Mouse (Mus musculus) limb, embryonic 13.5 days (tissue): ENCODE measurements around the gene Eif2b5. TPM values are rescaled to one million over a fixed set of nuclear protein-coding genes. Genes with fewer than 3 reads are reported as not detected.

Experiments
- ATAC-seq: fragments of 200-750 bp; cut with Nextera tagmentation; 2 replicates; pipeline ENCODE4 v1.8.0; 2017; ENCODE audit warnings: low read depth, moderate number of reproducible peaks, moderate TSS enrichment; ENCODE audit not compliant: low FRiP score
- H3K27ac ChIP-seq: fragments of 300-500 bp; sonication (generic); 2 replicates; pipeline ENCODE4 v1.5.1; 2015; ENCODE audit warnings: inconsistent platforms, mild to moderate bottlenecking, moderate library complexity
- H3K27me3 ChIP-seq: fragments of 300-500 bp; sonication (generic); 2 replicates; pipeline ENCODE4 v1.6.1; 2015; ENCODE audit warnings: mild to moderate bottlenecking, inconsistent platforms
- H3K36me3 ChIP-seq: fragments of 300-500 bp; sonication (generic); 2 replicates; pipeline ENCODE4 v1.6.1; 2015; ENCODE audit warnings: inconsistent platforms, mild to moderate bottlenecking, moderate library complexity
- H3K4me1 ChIP-seq: fragments of 300-500 bp; sonication (generic); 2 replicates; pipeline ENCODE4 v1.6.1; 2015; ENCODE audit warnings: inconsistent platforms
- H3K4me2 ChIP-seq: fragments of 300-500 bp; sonication (generic); replicated peaks from 2 replicates; pipeline ENCODE4 v1.6.1; 2015; ENCODE audit warnings: inconsistent platforms, mild to moderate bottlenecking, moderate library complexity
- H3K4me3 ChIP-seq: fragments of 300-500 bp; sonication (generic); 2 replicates; pipeline ENCODE4 v1.5.1; 2015; ENCODE audit warnings: moderate library complexity, mild to moderate bottlenecking, inconsistent platforms
- H3K9ac ChIP-seq: fragments of 300-500 bp; sonication (generic); 2 replicates; pipeline ENCODE4 v1.6.1; 2015; ENCODE audit warnings: mild to moderate bottlenecking, inconsistent platforms
- H3K9me3 ChIP-seq: fragments of 300-500 bp; sonication (generic); 2 replicates; pipeline ENCODE4 v1.6.1; 2016; ENCODE audit warnings: inconsistent platforms
- WGBS: fragments of 180-500 bp; shearing (Covaris S2); methylation state at CpG from one replicate; pipeline ENCODE4 v1.1.7; 2015; 5-methylcytosine and 5-hydroxymethylcytosine counted together
- polyA plus RNA-seq: library from polyadenylated mRNA; unstranded; fragments of >200 nt; fragmentation: Nextera tagmentation; extraction: Ambion mirVana; gene quantifications from 2 replicates; pipeline ENCODE4 v1.2.1, GENCODE M21; 2015

Eif2b5 gene
- polyA plus RNA-seq, 1 experiment from 2014 or later = 113 TPM

DNA sequence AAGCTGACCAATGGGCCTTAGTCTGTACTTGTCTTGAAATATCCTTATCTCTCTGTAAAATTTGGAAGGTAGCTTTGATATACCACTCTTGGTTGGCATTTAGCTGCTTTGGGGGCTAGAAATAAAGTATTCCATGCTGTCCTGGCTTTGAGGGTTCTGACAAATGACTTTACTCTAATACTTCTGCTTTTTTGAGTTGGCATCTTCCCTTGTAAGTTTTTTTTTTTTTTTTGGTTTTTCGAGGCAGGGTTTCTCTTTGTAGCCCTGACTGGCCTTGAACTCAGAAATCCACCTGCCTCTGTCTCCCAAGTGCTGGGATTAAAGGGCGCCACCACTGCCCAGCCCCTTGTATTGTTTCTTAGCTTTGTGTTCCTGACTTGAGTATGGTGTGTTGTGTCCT, 5.2 kb upstream of the Eif2b5 start:
- H3K4me1 ChIP-seq = peaks cover 6% of the 10 kb centered on the region; the same call in 1 of the 2 replicates
- no peak overlapping the region for H3K27ac ChIP-seq
- H3K36me3 ChIP-seq = no peaks in the 10 kb centered on the region
- H3K4me3 ChIP-seq = no peak overlapping the region
- H3K9me3 ChIP-seq = no peaks in the 10 kb centered on the region
- H3K4me2 ChIP-seq = no peak overlapping the region
- peaks cover 10% of the 10 kb centered on the region; the same call in 1 of the 2 replicates for H3K27me3 ChIP-seq
- ATAC-seq = no peak
- 72% methylated on average over 2 of the region's 2 CpGs for WGBS
- H3K9ac ChIP-seq = no peak overlapping the region

DNA sequence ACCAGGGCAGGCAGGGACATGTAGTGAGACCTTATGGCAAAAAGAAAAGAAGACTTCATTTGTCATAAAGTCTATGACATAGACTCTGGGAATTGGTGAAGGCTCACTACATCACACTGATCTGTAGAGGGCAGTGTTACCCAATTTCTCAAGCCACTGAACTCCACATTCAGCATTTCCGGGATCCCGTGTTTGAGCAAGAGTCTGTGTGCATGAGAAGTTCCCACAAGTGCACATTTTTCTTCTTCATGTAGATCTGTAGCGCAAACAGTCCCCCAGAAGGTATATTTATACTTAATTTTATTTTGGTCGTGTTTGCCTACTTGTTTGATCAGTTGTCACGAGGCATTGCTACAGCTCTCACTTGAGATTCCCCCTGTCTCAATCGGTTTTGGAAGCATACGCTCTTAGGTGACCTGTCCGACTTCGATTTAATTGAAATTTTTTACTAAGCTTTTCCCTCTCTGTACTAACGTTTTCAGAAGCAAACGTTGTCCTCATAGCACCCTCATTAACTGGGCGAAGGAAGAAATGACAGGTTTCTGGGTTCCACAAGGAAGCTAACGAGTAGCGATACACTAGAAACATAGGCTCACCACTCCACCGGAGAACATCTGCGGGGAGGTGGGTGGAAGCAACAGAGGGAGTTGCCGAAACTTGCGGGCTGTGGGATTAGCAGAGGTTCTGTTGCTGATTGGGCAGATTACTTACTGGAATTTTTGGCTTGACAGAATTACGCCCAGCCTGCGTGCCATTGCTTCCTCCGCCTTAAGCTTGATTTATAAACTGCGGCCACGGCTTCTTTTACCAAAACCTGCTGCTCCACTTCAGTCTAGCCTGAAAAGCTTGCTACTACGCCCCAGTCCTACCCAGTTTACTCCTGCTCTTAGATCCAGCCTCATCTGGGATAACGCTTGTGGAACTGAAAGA, 1.7 kb upstream of the Eif2b5 start:
- peaks cover 10% of the 10 kb centered on the region for H3K36me3 ChIP-seq
- WGBS = 14% methylated on average over 25 of the region's 25 CpGs
- peaks cover 17% of the 10 kb centered on the region for H3K4me1 ChIP-seq
- no peak overlapping the region for H3K27ac ChIP-seq
- H3K4me2 ChIP-seq = peak overlapping the region; percentile 70
- no peak; the same call in 1 of the 2 replicates for ATAC-seq
- H3K9ac ChIP-seq = peak overlapping the region; percentile 55
- no peaks in the 10 kb centered on the region for H3K9me3 ChIP-seq
- peaks cover 10% of the 10 kb centered on the region; the same call in 1 of the 2 replicates for H3K27me3 ChIP-seq
- H3K4me3 ChIP-seq = peak overlapping the region; percentile 38

DNA sequence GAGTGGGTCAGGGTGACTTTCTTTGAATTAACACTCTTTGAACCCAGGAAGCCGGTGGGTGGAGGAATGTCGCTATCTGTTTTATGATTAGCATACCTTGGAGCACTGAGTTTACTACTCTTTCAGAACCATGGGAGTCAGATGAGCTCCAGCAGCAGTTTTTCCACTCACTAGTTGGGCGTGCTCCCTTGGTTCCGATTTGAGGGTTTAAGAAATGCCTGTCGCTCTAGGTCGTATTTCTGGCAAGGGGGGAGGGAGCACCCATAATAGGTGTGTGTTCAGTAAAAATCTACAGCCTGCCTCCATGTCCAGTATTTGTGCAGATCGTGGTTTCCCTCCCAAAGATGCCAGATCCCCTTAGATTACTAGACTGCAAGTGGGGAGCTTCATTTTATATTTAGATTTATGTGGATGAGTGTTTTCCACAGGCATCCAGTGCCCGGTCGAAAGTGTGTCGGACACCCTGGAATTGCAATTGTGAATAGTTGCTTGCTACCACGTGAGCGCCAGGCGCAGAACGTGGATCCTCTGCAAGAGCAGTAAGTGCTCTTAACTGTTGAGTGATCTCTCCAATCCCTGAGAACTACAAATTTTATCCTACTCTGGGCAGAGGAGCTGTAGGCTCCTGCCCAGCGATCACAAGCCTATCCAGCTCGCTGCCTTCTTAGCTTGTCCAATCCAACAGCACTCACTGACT, 489 bp upstream of the Eif2b5 start:
- peak overlapping the region; percentile 93 for H3K9ac ChIP-seq
- H3K27me3 ChIP-seq = peaks cover 10% of the 10 kb centered on the region; the same call in 1 of the 2 replicates
- H3K4me3 ChIP-seq = peak overlapping the region; percentile 92
- no peak overlapping the region for H3K27ac ChIP-seq
- ATAC-seq = no peak
- peaks cover 17% of the 10 kb centered on the region for H3K4me1 ChIP-seq
- peaks cover 22% of the 10 kb centered on the region for H3K36me3 ChIP-seq
- 9% methylated on average over 16 of the region's 16 CpGs for WGBS
- H3K9me3 ChIP-seq = no peaks in the 10 kb centered on the region
- peak overlapping the region; percentile 88 for H3K4me2 ChIP-seq

DNA sequence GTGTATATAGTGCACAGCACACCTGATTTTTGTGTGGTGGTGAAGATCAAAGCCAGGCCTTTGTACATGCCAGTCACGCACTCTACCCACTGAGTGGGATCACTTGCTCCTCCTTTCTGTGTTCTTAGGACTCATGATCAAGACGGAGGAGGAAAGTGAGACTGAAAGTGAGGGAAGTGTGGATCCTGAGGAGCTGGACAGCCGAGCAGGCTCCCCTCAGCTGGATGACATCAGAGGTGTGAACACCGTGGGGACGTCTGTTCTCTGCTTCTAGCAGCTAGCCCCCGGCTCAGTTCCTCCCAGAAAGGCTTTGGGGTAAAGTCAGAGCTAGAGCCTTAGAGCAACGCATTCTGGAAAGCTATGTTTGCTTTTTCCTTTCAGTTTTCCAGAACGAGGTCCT, 7.4 kb downstream of the Eif2b5 start:
- Histone ChIP-seq H3K9ac (0 out of 2 replicates have a peak overlapping the region, but pooled peaks have one; percentile 1), H3K4me3 (no peak overlapping the region), H3K27ac (no peak overlapping the region), H3K4me2 (no peak overlapping the region), H3K9me3 (no peaks in the 10 kb centered on the region), H3K36me3 (peaks cover 100% of the 10 kb centered on the region), H3K27me3 (no peaks in the 10 kb centered on the region), H3K4me1 (no peaks in the 10 kb centered on the region)
- 86% methylated on average over 8 of the region's 8 CpGs for WGBS
- ATAC-seq = no peak

DNA sequence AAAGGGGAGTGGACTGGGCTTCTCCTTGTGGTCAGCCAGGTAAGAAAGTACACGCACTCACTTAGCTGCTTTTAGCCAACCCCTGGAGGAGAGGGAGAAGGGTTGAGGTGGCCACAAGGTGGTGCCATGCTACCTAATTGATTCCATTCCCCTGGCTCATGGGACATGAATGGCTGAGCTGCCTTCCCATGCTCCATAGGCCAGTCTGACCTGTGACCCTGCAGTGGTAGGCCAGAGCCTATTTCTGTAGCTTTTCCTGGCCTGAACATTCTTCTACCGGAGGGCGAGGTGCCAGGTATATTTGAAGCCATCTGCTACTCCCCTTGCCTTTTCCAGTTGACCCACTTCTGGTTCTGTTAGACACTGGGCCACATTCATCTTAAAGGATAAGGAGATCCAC, 10.7 kb downstream of the Eif2b5 start:
- Histone ChIP-seq H3K27ac (no peak overlapping the region), H3K4me1 (no peaks in the 10 kb centered on the region), H3K9ac (no peak overlapping the region), H3K4me3 (no peak overlapping the region), H3K4me2 (no peak overlapping the region), H3K27me3 (no peaks in the 10 kb centered on the region), H3K9me3 (no peaks in the 10 kb centered on the region), H3K36me3 (peaks cover 74% of the 10 kb centered on the region)
- peak; percentile 40; the same call in 1 of the 2 replicates for ATAC-seq
- WGBS = 70% methylated on average over 3 of the region's 3 CpGs

DNA sequence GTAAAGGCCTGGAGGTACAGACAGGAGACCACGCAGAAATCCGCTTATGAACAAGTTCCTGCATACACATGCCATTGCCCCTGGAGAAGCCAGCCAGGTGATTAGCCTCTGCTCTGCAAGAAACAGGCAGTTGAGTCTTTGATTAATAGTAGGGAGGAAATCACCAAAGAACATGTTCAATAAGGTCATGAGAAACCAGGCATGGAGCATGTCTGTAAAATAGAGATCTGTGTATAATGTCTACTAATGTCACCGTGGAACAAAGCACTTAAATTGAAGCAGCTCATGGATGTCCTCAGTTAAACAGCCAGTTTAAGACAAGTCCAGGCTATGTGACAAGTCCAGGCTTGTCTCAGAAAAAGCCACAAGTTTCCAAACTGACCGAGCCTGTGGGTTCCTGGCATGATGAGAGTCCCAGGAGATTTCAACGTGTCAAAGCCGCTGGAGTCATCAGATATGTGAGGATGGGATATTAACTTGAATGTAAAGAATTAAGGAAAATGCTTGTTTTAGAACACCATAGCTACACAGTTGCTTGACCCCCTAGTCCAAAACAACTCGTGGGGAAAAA, 12.7 kb downstream of the Eif2b5 start:
- 0 out of 2 replicates have a peak, but pooled peaks cover 5% of the 10 kb centered on the region for H3K4me1 ChIP-seq
- no peak overlapping the region for H3K4me2 ChIP-seq
- H3K27ac ChIP-seq = no peak overlapping the region
- H3K9ac ChIP-seq = no peak overlapping the region
- H3K36me3 ChIP-seq = peaks cover 54% of the 10 kb centered on the region
- H3K27me3 ChIP-seq = no peaks in the 10 kb centered on the region
- H3K9me3 ChIP-seq = no peaks in the 10 kb centered on the region
- ATAC-seq = no peak
- H3K4me3 ChIP-seq = no peak overlapping the region
- WGBS = 86% methylated on average over 7 of the region's 7 CpGs

DNA sequence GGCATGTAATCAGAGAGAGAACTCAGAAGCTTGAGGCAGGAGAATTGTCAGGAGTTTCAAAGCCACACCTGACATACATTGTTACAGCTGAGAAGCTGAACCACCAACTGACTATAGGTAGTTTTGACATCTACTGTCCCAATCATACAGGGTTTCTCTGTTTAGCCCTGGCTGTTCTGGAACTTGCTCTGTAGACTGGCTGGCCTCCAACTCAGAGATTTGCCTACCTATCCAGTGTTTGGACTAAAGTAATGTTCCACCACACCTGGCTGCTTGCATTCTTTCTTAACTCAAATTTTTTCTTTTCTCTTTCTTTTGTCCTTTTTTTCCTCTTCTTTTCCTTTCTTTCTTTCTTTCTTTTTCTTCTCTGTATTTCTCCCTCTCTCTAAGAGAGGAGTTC, 17.4 kb downstream of the Eif2b5 start:
- peak overlapping the region; percentile 97 for H3K4me2 ChIP-seq
- no peaks in the 10 kb centered on the region for H3K9me3 ChIP-seq
- peak overlapping the region; percentile 98; the same call in 1 of the 2 replicates for H3K9ac ChIP-seq
- H3K4me3 ChIP-seq = peak overlapping the region; percentile 95
- H3K27ac ChIP-seq = peak overlapping the region; percentile 93
- peaks cover 27% of the 10 kb centered on the region for H3K4me1 ChIP-seq
- no peaks in the 10 kb centered on the region for H3K27me3 ChIP-seq
- ATAC-seq = no peak
- peaks cover 24% of the 10 kb centered on the region for H3K36me3 ChIP-seq

DNA sequence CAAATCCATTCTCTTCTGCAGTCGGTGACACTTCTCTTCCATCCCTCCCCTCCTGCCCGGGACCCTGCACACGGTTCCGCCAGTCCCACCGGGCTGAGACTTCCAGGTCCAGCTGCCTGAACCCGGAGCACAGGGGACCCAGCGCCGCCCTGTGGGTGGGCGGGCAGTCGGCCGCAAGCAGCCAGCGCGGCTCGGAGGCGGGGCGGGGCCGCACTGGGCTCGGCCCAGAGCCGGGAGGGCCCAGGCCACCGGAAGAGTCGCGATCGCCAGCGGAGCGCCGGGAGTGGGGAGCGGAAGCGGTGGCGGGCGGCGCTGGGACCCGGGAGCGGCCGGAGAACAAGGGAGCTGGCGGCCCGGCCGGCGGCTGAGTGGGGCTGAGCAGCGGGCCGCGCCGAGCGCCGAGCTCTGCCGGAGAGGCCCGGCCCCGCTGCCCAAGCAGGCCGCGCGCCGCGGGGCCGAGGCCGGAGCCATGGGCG, 18.1 kb downstream of the Eif2b5 start, which contains the start of gene Dvl3:
Gene Dvl3, plus strand, starts transcription at position 257 of the 476 bp plus-strand sequence.
- Histone ChIP-seq H3K9me3 (no peaks in the 10 kb centered on the region), H3K4me1 (peaks cover 27% of the 10 kb centered on the region), H3K9ac (peak within 1 kb of the TSS; percentile 98), H3K27ac (peak within 1 kb of the TSS; percentile 93), H3K4me2 (peak within 1 kb of the TSS; percentile 97), H3K36me3 (peaks cover 25% of the 10 kb centered on the region), H3K27me3 (no peaks in the 10 kb centered on the region), H3K4me3 (peak within 1 kb of the TSS; percentile 95)
- ATAC-seq = peak; percentile 96
- WGBS = under 1% methylated on average over 52 of the region's 55 CpGs

DNA sequence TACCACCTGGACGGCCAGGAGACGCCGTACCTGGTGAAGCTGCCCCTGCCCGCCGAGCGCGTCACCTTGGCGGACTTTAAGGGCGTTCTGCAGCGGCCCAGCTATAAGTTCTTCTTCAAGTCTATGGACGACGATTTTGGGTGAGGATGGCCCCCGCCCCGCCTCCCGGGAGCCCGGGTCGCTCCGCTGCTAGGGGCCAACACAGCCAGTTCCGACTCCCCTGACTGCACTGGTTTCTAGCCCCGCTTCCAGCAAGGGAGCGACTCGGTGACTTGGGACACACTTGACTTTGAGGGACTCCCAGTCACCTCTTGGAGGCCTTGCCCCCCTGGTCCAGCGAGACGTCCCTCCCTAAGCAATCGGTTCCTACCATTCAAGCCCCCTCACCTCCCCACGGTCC, 18.6 kb downstream of the Eif2b5 start:
- H3K4me2 ChIP-seq = peak overlapping the region; percentile 97
- peak overlapping the region; percentile 95 for H3K4me3 ChIP-seq
- H3K9me3 ChIP-seq = no peaks in the 10 kb centered on the region
- under 1% methylated on average over 26 of the region's 26 CpGs for WGBS
- no peaks in the 10 kb centered on the region for H3K27me3 ChIP-seq
- peaks cover 27% of the 10 kb centered on the region for H3K4me1 ChIP-seq
- ATAC-seq = peak; percentile 29
- H3K27ac ChIP-seq = peak overlapping the region; percentile 93
- H3K36me3 ChIP-seq = peaks cover 29% of the 10 kb centered on the region
- H3K9ac ChIP-seq = peak overlapping the region; percentile 98

DNA sequence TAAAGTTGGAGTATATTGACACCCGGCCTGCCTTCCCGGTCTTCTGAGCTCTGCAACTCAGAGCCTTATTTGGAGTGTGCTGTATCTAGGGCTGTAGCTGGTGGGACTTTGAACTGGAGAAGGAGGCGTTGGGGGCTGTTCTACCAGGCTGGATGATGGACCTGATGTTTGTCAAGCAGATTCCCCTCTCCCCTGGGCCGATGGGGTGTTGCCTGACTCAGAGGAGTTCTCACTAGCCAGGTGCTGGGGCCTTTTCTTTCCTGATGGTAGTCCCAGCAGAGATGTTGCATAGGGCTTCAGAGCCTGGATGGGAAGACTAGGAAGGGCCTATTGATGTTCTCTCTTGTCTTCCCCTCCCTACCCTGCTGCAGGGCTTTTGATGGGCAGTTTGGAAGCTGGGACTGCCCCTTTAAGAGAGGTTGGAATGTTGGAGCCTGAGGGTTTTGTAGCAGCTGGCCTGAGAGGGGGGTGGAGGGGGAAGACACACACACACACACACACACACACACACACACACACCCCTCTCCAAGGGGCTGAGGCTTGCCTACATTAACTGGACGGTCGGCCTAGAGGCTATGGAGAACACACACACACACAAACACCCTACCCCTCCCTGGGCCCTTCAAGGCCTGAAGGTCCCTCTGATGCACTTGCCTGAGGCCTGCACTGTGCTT, 19.2 kb downstream of the Eif2b5 start:
- Histone ChIP-seq H3K4me2 (peak overlapping the region; percentile 97), H3K27me3 (no peaks in the 10 kb centered on the region), H3K9ac (peak overlapping the region; percentile 98), H3K4me3 (peak overlapping the region; percentile 95), H3K9me3 (no peaks in the 10 kb centered on the region), H3K36me3 (peaks cover 31% of the 10 kb centered on the region), H3K27ac (peak overlapping the region; percentile 93), H3K4me1 (peaks cover 27% of the 10 kb centered on the region)
- peak; percentile 51 for ATAC-seq
- WGBS = 2% methylated on average over 6 of the region's 6 CpGs

DNA sequence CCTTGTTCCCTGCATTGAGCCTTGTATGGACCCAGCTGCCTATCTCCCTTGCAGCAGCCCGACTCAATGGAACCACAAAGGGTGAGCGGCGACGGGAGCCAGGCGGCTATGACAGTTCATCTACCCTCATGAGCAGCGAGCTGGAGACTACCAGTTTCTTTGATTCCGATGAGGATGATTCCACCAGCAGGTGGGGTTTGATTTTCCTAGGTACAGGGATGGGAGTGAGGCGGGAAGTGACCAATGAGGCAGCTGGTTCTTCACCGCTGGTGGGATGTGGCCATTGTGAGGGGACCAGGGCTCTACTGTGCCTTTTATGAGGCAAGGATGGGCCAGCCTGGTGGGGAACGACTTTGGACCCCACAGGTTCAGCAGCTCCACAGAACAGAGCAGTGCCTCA, 25.3 kb downstream of the Eif2b5 start:
- Histone ChIP-seq H3K27me3 (no peaks in the 10 kb centered on the region), H3K9me3 (no peaks in the 10 kb centered on the region), H3K4me3 (no peak overlapping the region), H3K4me2 (no peak overlapping the region), H3K9ac (no peak overlapping the region), H3K27ac (no peak overlapping the region), H3K4me1 (peaks cover 9% of the 10 kb centered on the region), H3K36me3 (peaks cover 89% of the 10 kb centered on the region)
- ATAC-seq = no peak
- 86% methylated on average over 10 of the region's 10 CpGs for WGBS
